In the genomic region with DNA sequence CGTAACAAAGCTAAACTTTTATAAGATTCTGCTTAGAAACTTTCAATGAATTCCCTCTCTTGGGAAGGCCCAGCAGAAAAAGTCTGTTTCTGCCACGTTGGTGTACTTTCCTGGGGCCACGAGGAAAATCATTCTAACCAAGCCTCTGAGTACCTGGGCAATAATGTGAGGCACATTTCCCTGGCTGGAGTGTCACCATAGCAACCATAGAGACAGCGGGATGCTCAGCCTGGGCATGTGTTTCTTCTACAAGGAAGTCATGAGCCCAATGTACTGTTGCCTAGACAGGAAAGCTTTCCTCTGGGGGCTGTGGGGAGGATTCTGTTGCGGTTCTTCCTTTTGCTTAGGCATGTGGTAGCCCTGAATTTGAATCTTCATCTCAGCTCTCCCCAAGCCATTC, we compare ENCODE assay signal across 19 mouse cellular contexts. TPM values are rescaled to one million over a fixed set of nuclear protein-coding genes. Genes with fewer than 3 reads are reported as not detected.
DNase-seq lines count a peak whose midpoint lies in the region; ATAC-seq and TF ChIP-seq lines count a peak whose summit lies in the region.
"Had no signal": no experiment of that assay in that cellular context is flagged by ENCODE, and none has a peak within 500 bp of the region (broad histone marks: within the 10 kb centered on the region; RNA-seq: fewer than 3 reads in every experiment).

No protein-coding gene starts in this region.

- H3K27ac ChIP-seq in hindbrain, postnatal 0 days: no peak overlapping the region
- no peak overlapping the region for H3K27ac ChIP-seq in hindbrain, embryonic 12.5 days
- H3K27ac ChIP-seq in CH12.LX (ENCODE audit: insufficient read depth, low read depth): no peak overlapping the region
- H3K27ac ChIP-seq: embryonic facial prominence, embryonic 15.5 days; forebrain, embryonic 10.5 days; midbrain, embryonic 12.5 days had no signal

- in situ Hi-C loops in CH12.LX (cut with MboI; ENCODE audit: low pct_ligation_motif_present, low pct_unique_long_range_greater_than_20kb, low sequenced_read_pairs): no loop called here

- no peak for TF ChIP-seq POLR2A in CH12.LX (IDR thresholded peaks at IDR 0.05; ENCODE audit: low read depth, low read length)

- no peaks in the 10 kb centered on the region for H3K36me3 ChIP-seq in hindbrain, postnatal 0 days (ENCODE audit: insufficient read depth, low read length)
- H3K36me3 ChIP-seq in hindbrain, embryonic 12.5 days: no peaks in the 10 kb centered on the region
- H3K36me3 ChIP-seq in CH12.LX (replicated peaks in 1 of 2; ENCODE audit: control insufficient read depth in 1 of 2, insufficient read depth in 1 of 2, low read length in 1 of 2): no peaks in the 10 kb centered on the region
- H3K36me3 ChIP-seq: embryonic facial prominence, embryonic 15.5 days; forebrain, embryonic 10.5 days; heart, embryonic 12.5 days; midbrain, embryonic 12.5 days had no signal

- peaks cover 6% of the 10 kb centered on the region; the same call in 1 of the 2 replicates for H3K4me1 ChIP-seq in hindbrain, postnatal 0 days (ENCODE audit: insufficient read depth, low read length)
- no peaks in the 10 kb centered on the region for H3K4me1 ChIP-seq in hindbrain, embryonic 12.5 days
- H3K4me1 ChIP-seq in CH12.LX (ENCODE audit: control insufficient read depth in 1 of 2, insufficient read depth in 2 of 2): peaks cover 6 to 27% of the 10 kb centered on the region in 2 experiments; a peak in 3 of 4 replicates
- H3K4me1 ChIP-seq: embryonic facial prominence, embryonic 15.5 days had no signal

- WGBS in hindbrain, postnatal 0 days: 40% methylated on average over 5 of the region's 5 CpGs
- WGBS in hindbrain, embryonic 12.5 days: 66% methylated on average over 5 of the region's 5 CpGs

- TF ChIP-seq EP300 in CH12.LX (IDR thresholded peaks at IDR 0.05; ENCODE audit: low read length): no peak

- no peaks in the 10 kb centered on the region for H3K27me3 ChIP-seq in hindbrain, postnatal 0 days (ENCODE audit: insufficient read depth, low read length)
- peaks cover 24% of the 10 kb centered on the region for H3K27me3 ChIP-seq in hindbrain, embryonic 12.5 days
- no peaks in the 10 kb centered on the region for H3K27me3 ChIP-seq in CH12.LX (replicated peaks)

- H3K4me2 ChIP-seq in hindbrain, postnatal 0 days (ENCODE audit: low read depth, low read length): no peak overlapping the region
- no peak overlapping the region for H3K4me2 ChIP-seq in hindbrain, embryonic 12.5 days (replicated peaks)
- H3K4me2 ChIP-seq in CH12.LX (ENCODE audit: insufficient read depth, low read depth, poor library complexity, severe bottlenecking): no peak overlapping the region
- H3K4me2 ChIP-seq: embryonic facial prominence, embryonic 15.5 days; heart, embryonic 12.5 days; midbrain, embryonic 12.5 days had no signal

- no peak for TF ChIP-seq RAD21 in CH12.LX (IDR thresholded peaks at IDR 0.05; ENCODE audit: low read depth, low read length)

- H3K79me2 ChIP-seq in CH12.LX (replicated peaks; ENCODE audit: control insufficient read depth, extremely low read depth, insufficient read depth, poor library complexity, severe bottlenecking): no peaks in the 10 kb centered on the region

- no peak for TF ChIP-seq CTCF in hindbrain, postnatal 0 days (IDR thresholded peaks at IDR 0.05; ENCODE audit: low read depth)
- no peak for TF ChIP-seq CTCF in CH12.LX (conservative IDR thresholded peaks at IDR 0.05 in 1 of 2, IDR thresholded peaks at IDR 0.05 in 1 of 2; ENCODE audit: low read depth in 2 of 2, low read length in 2 of 2)

- no peaks in the 10 kb centered on the region for H3K9me3 ChIP-seq in hindbrain, postnatal 0 days (ENCODE audit: low read length)
- no peaks in the 10 kb centered on the region for H3K9me3 ChIP-seq in hindbrain, embryonic 12.5 days (replicated peaks)
- no peaks in the 10 kb centered on the region for H3K9me3 ChIP-seq in CH12.LX (replicated peaks; ENCODE audit: low read length)
- H3K9me3 ChIP-seq: embryonic facial prominence, embryonic 15.5 days; forebrain, embryonic 10.5 days; heart, embryonic 12.5 days; midbrain, embryonic 12.5 days had no signal

- no peak overlapping the region for H3K9ac ChIP-seq in hindbrain, postnatal 0 days (replicated peaks; ENCODE audit: low read length)
- H3K9ac ChIP-seq in hindbrain, embryonic 12.5 days: no peak overlapping the region
- H3K9ac ChIP-seq in CH12.LX (ENCODE audit: insufficient read depth, low read depth): no peak overlapping the region
- H3K9ac ChIP-seq: embryonic facial prominence, embryonic 15.5 days; heart, embryonic 12.5 days; midbrain, embryonic 12.5 days had no signal

- DNase-seq in hindbrain, postnatal 0 days (ENCODE audit: low spot score): peak; percentile 45
- DNase-seq in CH12.LX (ENCODE audit: extremely low read depth): peak; percentile 21
- peak; percentile 22 for DNase-seq in ES-CJ7 (ENCODE audit: low read depth, low spot score)
- peak; percentile 69 to 76 for DNase-seq in cerebellum, postnatal 10 days
- DNase-seq in layer of hippocampus, adult 18-20 months (ENCODE audit: low spot score in 2 of 2): no peak
- DNase-seq in gastrocnemius, postnatal 10 days: no peak
- DNase-seq: adrenal gland, postnatal 14 days; heart, postnatal 36 days; kidney, adult 2 months; kidney, postnatal 25 days; layer of hippocampus, adult 9-11 months; lung, adult 2 months; lung, postnatal 4 days had no signal

- dilution Hi-C loops in CH12.LX (cut with MboI; ENCODE audit: extremely low pct_ligation_motif_present, extremely low pct_unique_long_range_greater_than_20kb, low sequenced_read_pairs): no loop called here

- no peak overlapping the region for H3K4me3 ChIP-seq in hindbrain, postnatal 0 days (ENCODE audit: low read length)
- no peak overlapping the region for H3K4me3 ChIP-seq in hindbrain, embryonic 12.5 days
- H3K4me3 ChIP-seq in CH12.LX (replicated peaks in 1 of 3; ENCODE audit: low read depth in 2 of 3, low read length in 2 of 3, poor library complexity in 1 of 3): no peak overlapping the region
- H3K4me3 ChIP-seq: embryonic facial prominence, embryonic 15.5 days; forebrain, embryonic 10.5 days; heart, embryonic 12.5 days; midbrain, embryonic 12.5 days had no signal

- ATAC-seq in hindbrain, postnatal 0 days: no peak
- no peak for ATAC-seq in hindbrain, embryonic 12.5 days (ENCODE audit: low FRiP score)
- ATAC-seq: CD4-positive, CD25-positive, alpha-beta regulatory T cell, adult 4 months had no signal

TF ChIP-seq in CH12.LX, 34 proteins besides CTCF, POLR2A, EP300 and RAD21:
- TF ChIP-seq PAX5 (IDR thresholded peaks at IDR 0.05; ENCODE audit: low read length) (no peak), CHD2 (IDR thresholded peaks at IDR 0.05; ENCODE audit: low read length) (no peak), TBP (conservative IDR thresholded peaks at IDR 0.05; ENCODE audit: low read depth, low read length) (no peak), POLR2AphosphoS2 (IDR thresholded peaks at IDR 0.05; ENCODE audit: low read depth, low read length) (no peak), RCOR1 (conservative IDR thresholded peaks at IDR 0.05; ENCODE audit: low read depth, low read length) (no peak), MEF2A (IDR thresholded peaks at IDR 0.05; ENCODE audit: borderline replicate concordance, low read depth, low read length) (no peak), ZKSCAN1 (IDR thresholded peaks at IDR 0.05; ENCODE audit: borderline replicate concordance, low read depth, low read length) (no peak)

RNA-seq across cellular contexts. Expression of gene Paqr9, which starts 7.5 kb away (rescaled TPM):
- 22.2 and 22.3 TPM in 2 replicates for total RNA-seq in hindbrain, postnatal 0 days (2014; rRNA removed)
- 5.9 and 6.0 TPM in 2 replicates for polyA plus RNA-seq in hindbrain, postnatal 0 days (2015; fragmentation: Nextera tagmentation; extraction: Ambion mirVana)
- 1.2 TPM in 2 replicates for polyA plus RNA-seq in hindbrain, embryonic 12.5 days (2016; fragmentation: Nextera tagmentation; extraction: Ambion mirVana)
- total RNA-seq in CH12.LX (2012; rRNA removed) (not detected in 2 replicates), CH12.LX (2014; rRNA removed) (not detected in 2 replicates)
- polyA plus RNA-seq in CH12.LX (2012; ENCODE audit: insufficient read length, low read depth): not detected in 2 replicates
- 10 to 100 TPM; 40.4 to 41.6 TPM for total RNA-seq in layer of hippocampus, adult 18-20 months (2021)
- total RNA-seq in gastrocnemius, postnatal 10 days (2021): 1 to 10 TPM; 4.4 to 4.5 TPM

RNA-seq across cellular contexts. Expression of gene U2surp, which starts 55.1 kb away (rescaled TPM):
- 30.2 and 35.2 TPM in 2 replicates for total RNA-seq in hindbrain, postnatal 0 days (2014; rRNA removed)
- 122 and 128 TPM in 2 replicates for polyA plus RNA-seq in hindbrain, postnatal 0 days (2015; fragmentation: Nextera tagmentation; extraction: Ambion mirVana)
- polyA plus RNA-seq in hindbrain, embryonic 12.5 days (2016; fragmentation: Nextera tagmentation; extraction: Ambion mirVana): 159 and 182 TPM in 2 replicates
- total RNA-seq in CH12.LX (2012; rRNA removed) (46.5 and 64.0 TPM in 2 replicates), CH12.LX (2014; rRNA removed) (87.7 and 121 TPM in 2 replicates)
- 100 and 103 TPM in 2 replicates for polyA plus RNA-seq in CH12.LX (2012; ENCODE audit: insufficient read length, low read depth)
- total RNA-seq in layer of hippocampus, adult 18-20 months (2021): 10 to 100 TPM; 64.0 to 64.6 TPM
- total RNA-seq in gastrocnemius, postnatal 10 days (2021): 10 to 100 TPM; 27.7 to 43.8 TPM

Comparison
In these comparisons a context has a peak if more than half of its experiments do, and no peak if none do; other contexts are left out.
1. DNase-seq: peak in hindbrain, postnatal 0 days (single experiment), CH12.LX (single experiment), ES-CJ7 (single experiment) and cerebellum, postnatal 10 days (2 of 2); none in layer of hippocampus, adult 18-20 months (0 of 2) and gastrocnemius, postnatal 10 days (single experiment).
2. RNA of gene Paqr9, which starts 7.5 kb away (total RNA-seq): 40.4 to 41.6 TPM in layer of hippocampus, adult 18-20 months, 22.2 to 22.3 TPM in hindbrain, postnatal 0 days and 4.4 to 4.5 TPM in gastrocnemius, postnatal 10 days; not detected in CH12.LX; every median in the first group is over 4 times any median in the second.